Mouse (Mus musculus): ENCODE data around the gene Raet1e. TPM values are rescaled to one million over a fixed set of nuclear protein-coding genes. Genes with fewer than 3 reads are reported as not detected.
"Not testable (repeated sequence)": the region's sequence is repeated elsewhere in the genome, so short reads cannot be mapped to it uniquely, and the experiment has no call there.

The Raet1e gene
- total RNA-seq, 2 experiments from 2014 or later = 0.28 TPM; not detected in 1

GRCm38 (mm10) chr10:22159581-22160140, 1.3 kb downstream of the Raet1e start:
- intact Hi-C loops (cut with DNase I) = loop anchor here (5.0 to 10.0 kb wide), 2 partner anchors 122 to 1185 kb away; no protein-coding TSS in a partner anchor
- DNase-seq (ENCODE audit: extremely low spot score in 1 of 2, low spot score in 2 of 2) = peak in 1 of 2 experiments; percentile 18

- DNase-seq (ENCODE audit: extremely low spot score in 1 of 2, low spot score in 2 of 2) = not testable (repeated sequence)
- intact Hi-C loops (cut with DNase I) = loop anchor here (5.0 kb wide), 1 partner anchor 126 kb away; no protein-coding TSS in a partner anchor
Measured at GRCm38 (mm10) chr10:22163279-22163678, 4.9 kb downstream of the Raet1e start.

DNA sequence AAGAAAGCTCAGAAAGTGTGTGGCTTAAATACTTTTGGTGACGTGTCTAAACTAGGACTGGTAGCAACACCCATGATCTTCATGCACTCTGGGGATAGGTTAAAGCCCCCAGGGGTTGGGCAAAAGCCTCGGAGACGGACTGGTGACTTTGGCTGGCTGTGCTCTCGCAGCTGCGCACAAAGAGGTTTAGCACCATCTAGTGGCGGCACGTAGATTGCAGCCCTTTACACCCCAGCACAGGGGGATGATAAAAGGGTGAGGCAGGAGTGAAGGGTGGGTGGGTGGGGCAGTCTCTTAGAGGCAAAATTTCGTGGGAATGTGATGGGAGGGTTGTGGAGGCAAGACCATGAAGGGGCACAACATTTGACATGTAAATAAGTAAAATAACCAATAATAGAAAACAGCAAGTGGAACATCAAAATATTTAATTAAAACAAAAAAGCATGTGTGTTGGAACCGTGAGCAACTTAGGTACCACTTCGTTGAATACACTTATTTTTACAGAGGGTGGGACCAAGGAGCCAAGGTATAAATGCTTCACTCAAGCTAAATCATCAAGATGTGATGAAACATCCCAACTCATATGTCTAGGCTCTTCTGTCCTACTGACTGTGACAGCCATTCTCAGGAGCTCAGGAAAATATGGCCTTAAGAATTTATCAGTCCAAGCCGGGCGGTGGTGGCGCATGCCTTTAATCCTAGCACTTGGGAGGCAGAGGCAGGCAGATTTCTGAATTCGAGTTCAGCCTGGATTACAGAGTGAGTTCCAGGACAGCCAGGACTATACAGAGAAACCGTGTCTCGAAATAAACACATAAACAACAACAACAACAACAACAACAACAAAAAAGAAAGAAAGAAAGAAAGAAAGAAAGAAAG, 5.6 kb downstream of the Raet1e start:
- DNase-seq (ENCODE audit: extremely low spot score in 1 of 2, low spot score in 2 of 2) = peak in 1 of 2 experiments; percentile 64
- intact Hi-C loops (cut with DNase I) = loop anchor here (5.0 kb wide), 1 partner anchor 127 kb away; no protein-coding TSS in a partner anchor

GRCm38 (mm10) chr10:22165328-22166003, 7.1 kb downstream of the Raet1e start:
- DNase-seq (ENCODE audit: extremely low spot score in 1 of 2, low spot score in 2 of 2); intact Hi-C loops (cut with DNase I): not testable (repeated sequence)

DNA sequence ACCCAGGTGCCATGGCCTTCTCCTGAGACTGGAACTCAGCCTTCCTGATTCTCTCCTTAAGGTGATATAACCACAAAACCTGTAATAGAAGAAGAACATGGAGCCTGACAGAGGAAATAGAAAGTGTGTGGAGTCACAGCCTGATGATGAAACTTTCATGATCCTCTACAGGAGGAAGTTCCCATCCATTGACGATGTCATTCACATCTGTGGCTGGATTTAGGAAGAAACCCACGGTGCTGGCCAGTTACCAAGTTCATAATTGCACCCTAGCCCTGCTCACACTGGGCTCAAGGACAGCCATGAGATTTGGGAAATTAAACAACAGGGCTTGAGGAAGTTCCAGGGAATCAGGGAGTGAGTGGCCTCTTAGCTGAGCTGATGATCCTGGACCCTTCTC, 7.7 kb downstream of the Raet1e start:
- DNase-seq (ENCODE audit: extremely low spot score in 1 of 2, low spot score in 2 of 2); intact Hi-C loops (cut with DNase I): not testable (repeated sequence)

- intact Hi-C loops (cut with DNase I); DNase-seq (ENCODE audit: extremely low spot score in 1 of 2, low spot score in 2 of 2): not testable (repeated sequence)
Measured at GRCm38 (mm10) chr10:22167061-22167460, 8.7 kb downstream of the Raet1e start.

DNA sequence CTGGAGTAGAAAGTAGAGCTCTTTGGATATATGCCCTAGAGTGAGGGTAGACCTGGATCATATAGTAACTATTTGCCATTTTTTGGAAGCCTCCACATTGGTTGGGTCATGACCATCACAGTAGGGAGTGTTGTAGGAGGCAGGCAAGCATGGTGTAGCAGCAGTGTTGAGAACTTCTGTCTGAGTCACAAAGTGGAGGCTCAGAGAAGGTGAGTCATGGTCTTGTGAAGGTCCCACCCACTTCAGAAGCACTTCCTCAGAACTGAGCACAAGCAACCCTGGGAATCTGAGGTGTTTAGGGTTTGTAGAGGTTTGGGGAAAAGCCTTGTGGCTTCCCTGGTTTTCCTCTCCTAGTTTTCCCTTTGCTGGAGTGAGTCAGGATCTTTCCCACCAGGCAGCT, 10.7 kb downstream of the Raet1e start:
- intact Hi-C loops (cut with DNase I) = not testable (repeated sequence)

DNA sequence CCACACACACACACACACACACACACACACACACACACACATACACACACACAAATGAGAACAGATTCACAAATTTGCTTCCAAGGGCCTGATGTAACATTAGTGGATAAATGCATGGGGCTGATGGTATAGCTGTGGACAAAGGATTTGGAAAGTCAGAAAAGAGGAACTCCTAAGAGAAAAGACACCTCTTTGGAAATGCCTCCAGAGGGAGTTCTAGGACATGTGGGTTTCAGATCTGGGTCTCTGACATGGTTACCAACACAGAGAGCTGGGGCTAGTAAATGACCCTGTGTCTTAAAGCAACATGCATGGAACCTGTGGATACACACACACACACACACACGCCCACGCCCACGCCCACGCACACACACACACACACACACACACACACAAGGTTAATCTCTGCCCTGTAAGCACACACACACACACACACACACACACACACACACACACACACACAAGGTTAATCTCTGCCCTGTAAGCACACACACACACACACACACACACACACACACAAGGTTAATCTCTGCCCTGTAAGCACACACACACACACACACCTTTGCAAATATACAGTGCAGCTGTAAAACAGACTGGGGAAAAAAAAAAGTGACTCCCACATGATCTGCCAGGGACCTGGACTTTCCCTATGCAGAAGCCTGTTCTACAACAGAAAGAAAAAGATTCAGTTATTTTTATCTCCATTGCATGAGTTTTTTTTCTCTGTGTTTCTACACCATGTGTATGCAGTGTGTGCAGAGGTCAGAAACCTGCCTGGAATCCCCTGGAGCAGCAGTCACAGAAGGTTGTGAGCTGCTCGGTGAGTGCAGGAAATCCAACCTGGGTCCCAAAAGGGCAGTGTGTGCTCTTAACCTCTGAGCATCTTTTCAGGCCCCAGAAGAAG, 14.3 kb downstream of the Raet1e start:
- DNase-seq (ENCODE audit: extremely low spot score in 1 of 2, low spot score in 2 of 2); intact Hi-C loops (cut with DNase I): not testable (repeated sequence)

More for the DNA sequence above, 10.7 kb downstream of the Raet1e start:
- not testable (repeated sequence) for DNase-seq (ENCODE audit: extremely low spot score in 1 of 2, low spot score in 2 of 2)

DNA sequence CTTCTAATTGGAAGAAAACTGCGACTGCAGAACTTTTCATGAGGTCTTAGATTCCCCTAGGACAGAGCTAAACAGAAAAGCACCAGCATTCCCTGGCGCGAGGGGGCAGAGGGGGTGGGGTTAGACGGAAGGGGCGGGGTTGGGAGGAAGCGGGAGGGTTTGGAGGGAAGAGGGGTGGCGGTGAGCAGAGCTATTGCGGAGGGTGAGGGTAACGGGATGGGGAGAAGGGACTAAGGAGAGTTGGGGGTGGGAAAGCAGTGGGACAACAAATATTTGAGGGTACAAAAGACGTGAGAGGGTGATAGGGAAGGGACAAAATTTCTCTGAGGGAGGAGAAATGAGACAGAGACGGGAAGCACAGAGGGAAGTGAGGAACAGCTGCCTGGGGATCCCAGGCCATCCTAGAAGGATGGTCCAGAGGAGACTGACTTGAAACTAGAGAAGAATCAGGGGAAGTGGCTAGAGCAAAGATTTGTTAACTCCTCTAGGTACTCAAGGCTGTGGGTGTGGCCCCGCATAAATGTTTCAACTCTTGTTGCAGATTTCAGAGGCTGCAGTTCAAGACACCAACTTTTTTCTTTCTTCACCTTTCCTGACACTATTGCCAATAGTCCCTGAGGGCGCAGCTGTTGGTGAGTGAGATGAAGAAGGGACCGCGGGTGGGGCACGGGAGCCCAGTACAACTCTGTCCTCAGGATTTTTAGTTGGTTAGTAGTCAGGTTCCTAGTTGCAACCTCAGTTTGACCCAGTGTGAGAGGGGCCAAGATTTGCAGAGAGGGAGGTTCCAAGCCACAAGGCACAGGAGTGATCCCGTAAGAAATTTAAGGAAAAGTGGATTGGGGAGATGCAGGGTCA, 15.2 kb downstream of the Raet1e start:
- DNase-seq (ENCODE audit: extremely low spot score in 1 of 2, low spot score in 2 of 2); intact Hi-C loops (cut with DNase I): not testable (repeated sequence)

- intact Hi-C loops (cut with DNase I); DNase-seq (ENCODE audit: extremely low spot score in 1 of 2, low spot score in 2 of 2): not testable (repeated sequence)
Measured at GRCm38 (mm10) chr10:22174190-22174487, 15.8 kb downstream of the Raet1e start.

- intact Hi-C loops (cut with DNase I); DNase-seq (ENCODE audit: extremely low spot score in 1 of 2, low spot score in 2 of 2): not testable (repeated sequence)
Measured at GRCm38 (mm10) chr10:22176515-22176914, 18.1 kb downstream of the Raet1e start.

DNA sequence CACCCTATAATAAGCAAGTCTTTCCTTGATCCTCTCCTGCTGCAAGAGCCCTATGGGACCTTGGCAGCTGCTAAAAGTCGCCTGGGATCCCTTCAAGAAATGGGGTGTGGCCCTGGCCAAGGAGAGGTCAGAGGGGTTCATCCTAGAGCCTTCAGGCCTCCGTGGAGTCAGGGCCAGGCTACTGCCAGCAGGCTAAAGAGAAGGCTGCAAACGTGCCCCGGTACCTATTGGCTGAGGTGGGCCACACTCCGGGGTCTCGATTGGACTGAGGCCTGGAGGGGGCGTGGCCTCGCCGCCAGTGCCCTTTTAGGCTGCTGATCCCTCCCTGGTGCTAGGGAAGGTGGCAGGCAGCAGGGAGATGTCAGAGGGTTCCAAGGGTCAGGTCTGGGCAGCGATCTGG, 32.7 kb downstream of the Raet1e start:
- intact Hi-C loops (cut with DNase I); DNase-seq (ENCODE audit: extremely low spot score in 1 of 2, low spot score in 2 of 2): not testable (repeated sequence)

DNA sequence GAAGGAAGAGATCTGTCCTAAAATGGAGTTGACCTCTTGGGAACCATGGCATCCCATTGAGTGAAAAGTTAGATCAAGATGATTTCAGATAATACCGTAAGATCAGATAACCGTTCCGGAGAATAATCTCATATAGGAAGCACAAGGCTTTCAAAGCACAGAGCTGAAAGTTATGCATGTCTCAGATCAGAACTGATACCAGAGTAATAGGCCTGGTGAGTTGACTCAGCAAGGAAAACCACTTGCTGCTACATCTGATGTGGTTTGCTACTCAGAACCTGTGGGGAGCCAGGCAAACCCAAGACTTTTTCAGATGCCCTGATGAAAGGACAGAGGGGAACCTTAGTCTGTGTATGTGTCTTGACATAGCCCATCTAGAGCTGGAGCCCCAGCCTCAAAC, 43.0 kb downstream of the Raet1e start:
- DNase-seq (ENCODE audit: extremely low spot score in 1 of 2, low spot score in 2 of 2); intact Hi-C loops (cut with DNase I): not testable (repeated sequence)

DNA sequence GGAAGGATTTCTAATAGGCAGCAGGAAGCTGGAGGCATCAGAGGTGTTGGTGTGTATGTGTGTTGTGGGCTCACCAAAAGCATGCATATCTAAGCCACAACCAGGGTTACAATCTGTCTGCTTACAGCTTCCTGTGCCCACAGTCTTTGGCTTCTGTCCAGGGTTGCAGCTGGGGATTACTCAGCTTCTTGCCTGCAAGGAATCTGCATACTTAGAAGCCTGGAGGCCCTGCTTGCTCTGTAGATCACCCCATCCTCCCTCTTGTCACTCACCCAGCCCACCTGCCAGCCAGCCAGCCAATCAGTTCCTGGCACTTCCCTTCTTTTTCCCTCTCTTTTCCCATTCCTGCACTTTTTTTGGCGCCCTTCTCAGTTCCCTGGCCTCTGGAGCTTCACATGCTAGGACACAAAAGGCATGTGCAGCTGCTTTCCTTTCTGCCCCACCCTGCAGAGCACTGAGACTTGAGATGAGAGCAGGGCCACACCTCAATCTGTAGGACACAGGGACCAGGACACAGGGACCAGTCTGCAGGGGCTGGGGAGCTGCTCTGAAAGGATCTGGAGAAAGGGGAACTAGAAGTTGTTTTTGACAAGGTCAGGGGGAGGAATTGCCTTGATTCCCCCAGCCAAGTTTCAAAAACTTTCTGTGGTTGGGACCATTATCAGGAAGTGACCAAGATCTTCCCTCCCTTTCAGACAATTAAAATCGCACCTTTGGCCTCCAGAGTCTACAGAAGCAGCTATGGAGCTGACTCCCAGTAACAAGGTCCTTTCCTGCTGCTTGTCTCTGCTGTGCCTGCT, 44.6 kb downstream of the Raet1e start:
- intact Hi-C loops (cut with DNase I); DNase-seq (ENCODE audit: extremely low spot score in 1 of 2, low spot score in 2 of 2): not testable (repeated sequence)

DNA sequence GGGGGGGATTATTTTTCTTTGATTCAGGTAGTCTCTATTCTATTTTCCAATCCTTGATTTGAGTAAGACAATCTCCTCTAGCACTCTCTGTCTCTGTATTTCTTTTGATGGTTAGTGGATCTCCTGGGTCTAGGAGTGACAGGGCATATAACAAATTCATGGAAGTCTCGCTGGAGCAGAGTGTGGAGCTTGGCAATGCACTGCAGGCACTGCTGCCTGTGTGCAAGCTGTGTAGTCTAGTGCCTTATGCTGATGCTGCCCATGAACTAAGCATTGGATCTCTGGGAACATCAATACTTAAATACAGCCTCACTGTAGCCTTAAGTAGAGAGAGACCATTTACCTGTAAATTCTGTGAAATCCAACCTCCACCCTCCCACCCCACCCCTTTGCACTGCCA, 48.1 kb downstream of the Raet1e start:
- intact Hi-C loops (cut with DNase I); DNase-seq (ENCODE audit: extremely low spot score in 1 of 2, low spot score in 2 of 2): not testable (repeated sequence)

GRCm38 (mm10) chr10:22212012-22212696, 53.8 kb downstream of the Raet1e start:
- DNase-seq (ENCODE audit: extremely low spot score in 1 of 2, low spot score in 2 of 2) = peak in 1 of 2 experiments; percentile 50
- intact Hi-C loops (cut with DNase I) = not testable (repeated sequence)
